Mouse (Mus musculus) hindbrain, embryonic 14.5 days (tissue): Measurements from ENCODE around the gene Tmem256. TPM values are rescaled to one million over a fixed set of nuclear protein-coding genes. Genes with fewer than 3 reads are reported as not detected.

Source experiments
- ATAC-seq: fragments of 200-750 bp; cut with Nextera tagmentation; 2 replicates; pipeline ENCODE4 v1.8.0; 2017; ENCODE audit warnings: moderate number of reproducible peaks, mild to moderate bottlenecking, moderate TSS enrichment, moderate library complexity; ENCODE audit not compliant: low FRiP score
- DNase-seq: peaks from one replicate; pipeline ENCODE4 v3.0.0-alpha.2; 2015; ENCODE audit warnings: low spot score
- H3K27ac ChIP-seq: fragments of 300-500 bp; sonication (generic); 2 replicates; pipeline ENCODE4 v1.5.1; 2014; ENCODE audit warnings: mild to moderate bottlenecking, moderate library complexity
- H3K27me3 ChIP-seq: fragments of 300-500 bp; sonication (generic); 2 replicates; pipeline ENCODE4 v1.6.1; 2014; ENCODE audit warnings: mild to moderate bottlenecking, low read length, mixed read lengths; ENCODE audit not compliant: control insufficient read depth, insufficient read depth
- H3K36me3 ChIP-seq: fragments of 300-500 bp; sonication (generic); replicated peaks from 2 replicates; pipeline ENCODE4 v1.6.1; 2014; ENCODE audit not compliant: control insufficient read depth, insufficient read depth
- H3K4me1 ChIP-seq: fragments of 300-500 bp; sonication (generic); replicated peaks from 2 replicates; pipeline ENCODE4 v1.6.1; 2014; ENCODE audit warnings: antibody characterized with exemption, low read length, mixed read lengths; ENCODE audit not compliant: control insufficient read depth, insufficient read depth
- H3K4me2 ChIP-seq: fragments of 300-500 bp; sonication (generic); replicated peaks from 2 replicates; pipeline ENCODE4 v1.6.1; 2014; ENCODE audit warnings: mild to moderate bottlenecking, moderate library complexity
- H3K4me3 ChIP-seq: fragments of 300-500 bp; sonication (generic); replicated peaks from 2 replicates; pipeline ENCODE4 v1.5.1; 2014; ENCODE audit warnings: mild to moderate bottlenecking, low read length
- H3K9ac ChIP-seq: fragments of 300-500 bp; sonication (generic); 2 replicates; pipeline ENCODE4 v1.6.1; 2014
- H3K9me3 ChIP-seq: fragments of 300-500 bp; sonication (generic); 2 replicates; pipeline ENCODE4 v1.6.1; 2016; ENCODE audit warnings: low read length; ENCODE audit not compliant: control insufficient read depth
- WGBS: fragments of 180-500 bp; shearing (Covaris S2); extraction: QIAGEN DNeasy Blood & Tissue Kit; methylation state at CpG from one replicate; pipeline ENCODE4 v1.1.7; 2014; 5-methylcytosine and 5-hydroxymethylcytosine counted together
- microRNA-seq: library from miRNA; unstranded; fragments of <30 nt; microRNA quantifications from one replicate; pipeline ENCODE4, GENCODE M21; 2016
- polyA plus RNA-seq: library from polyadenylated mRNA; unstranded; fragments of >200 nt; fragmentation: Nextera tagmentation; extraction: Ambion mirVana; gene quantifications from 2 replicates; pipeline ENCODE4 v1.2.1, GENCODE M21; 2014

Tmem256 gene
- polyA plus RNA-seq, 1 experiment from 2014 or later, result 409 TPM

DNA sequence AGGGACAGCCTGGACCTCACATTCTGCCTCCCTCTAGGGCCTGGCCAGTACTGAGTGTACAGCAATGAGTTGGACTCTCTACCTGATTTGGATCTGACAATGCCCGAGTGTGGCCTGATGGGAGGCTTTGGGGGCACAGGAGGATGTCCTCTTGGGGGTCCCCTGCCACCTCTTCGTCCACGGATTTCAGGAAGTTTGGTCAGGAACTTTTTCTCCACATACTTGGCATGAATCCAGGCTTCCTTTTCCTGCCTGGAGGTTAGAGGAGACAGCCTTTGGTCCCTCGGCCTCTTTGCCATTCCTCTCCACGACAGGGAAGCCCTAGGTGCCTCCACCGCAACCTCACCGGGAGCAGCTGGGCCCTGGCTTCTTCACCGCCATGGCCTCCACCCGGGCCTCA is 45.9 kb downstream of the Tmem256 start:
- Histone ChIP-seq H3K9ac (no peak overlapping the region), H3K4me1 (peaks cover 16% of the 10 kb centered on the region; the same call in 1 of the 2 replicates), H3K36me3 (no peaks in the 10 kb centered on the region), H3K4me3 (no peak overlapping the region), H3K27ac (no peak overlapping the region), H3K4me2 (no peak overlapping the region), H3K9me3 (no peaks in the 10 kb centered on the region), H3K27me3 (peaks cover 15% of the 10 kb centered on the region)
- 83% methylated on average over 9 of the region's 9 CpGs for WGBS
- DNase-seq (no peak), ATAC-seq (no peak)

GRCm38 (mm10) chr11:69884663-69885062 is 46.3 kb downstream of the Tmem256 start:
- H3K36me3 ChIP-seq, result no peaks in the 10 kb centered on the region
- H3K9ac ChIP-seq, result no peak overlapping the region
- H3K4me1 ChIP-seq, result peaks cover 16% of the 10 kb centered on the region; the same call in 1 of the 2 replicates
- WGBS, result 79% methylated on average over 8 of the region's 8 CpGs
- peaks cover 15% of the 10 kb centered on the region for H3K27me3 ChIP-seq
- ATAC-seq, result no peak
- no peak overlapping the region for H3K4me2 ChIP-seq
- no peak overlapping the region for H3K27ac ChIP-seq
- H3K4me3 ChIP-seq, result no peak overlapping the region
- no peak for DNase-seq
- H3K9me3 ChIP-seq, result no peaks in the 10 kb centered on the region

GRCm38 (mm10) chr11:69886907-69887635 is 48.8 kb downstream of the Tmem256 start:
- no peak for ATAC-seq
- Histone ChIP-seq H3K4me1 (no peaks in the 10 kb centered on the region), H3K27ac (no peak overlapping the region), H3K9me3 (no peaks in the 10 kb centered on the region), H3K4me2 (no peak overlapping the region), H3K9ac (no peak overlapping the region), H3K36me3 (no peaks in the 10 kb centered on the region), H3K27me3 (peaks cover 4% of the 10 kb centered on the region; the same call in 1 of the 2 replicates), H3K4me3 (no peak overlapping the region)
- WGBS, result 75% methylated on average over 8 of the region's 8 CpGs
- no peak for DNase-seq

Small RNA genes lying within 50 kb of the gene (microRNA-seq; reads per million reads assigned to microRNA genes)
- not detected for gene Mir6924

Other genes with a start within 250 kb of the Tmem256 start
- 72.1 and 94.2 TPM in 2 replicates for gene Atp1b2, start 232.6 kb upstream of the Tmem256 start, polyA plus RNA-seq
- gene Shbg, start 220.6 kb upstream of the Tmem256 start, polyA plus RNA-seq, result not detected in 2 replicates
- 16.9 and 24.5 TPM in 2 replicates for gene Sat2, start 216.5 kb upstream of the Tmem256 start, polyA plus RNA-seq
- 27.9 and 35.1 TPM in 2 replicates for gene Fxr2, start 205.5 kb upstream of the Tmem256 start, polyA plus RNA-seq
- gene Sox15, start 183.2 kb upstream of the Tmem256 start, polyA plus RNA-seq, result not detected in 2 replicates
- gene Mpdu1, start 175.9 kb upstream of the Tmem256 start, polyA plus RNA-seq, result 47.4 and 63.7 TPM in 2 replicates
- gene Cd68, start 172.4 kb upstream of the Tmem256 start, polyA plus RNA-seq, result 8.0 and 10.3 TPM in 2 replicates
- gene Eif4a1, start 166.1 kb upstream of the Tmem256 start, polyA plus RNA-seq, result 559 and 579 TPM in 2 replicates
- gene Senp3, start 156.4 kb upstream of the Tmem256 start, polyA plus RNA-seq, result 96.2 and 99.2 TPM in 2 replicates
- gene Tnfsf13, start 152.7 kb upstream of the Tmem256 start, polyA plus RNA-seq, result 0.20 and 0.55 TPM in 2 replicates
- gene Tnfsf12, start 142.7 kb upstream of the Tmem256 start, polyA plus RNA-seq, result 4.2 and 5.0 TPM in 2 replicates
- 1.1 and 2.6 TPM in 2 replicates for gene Tnfsfm13, start 142.4 kb upstream of the Tmem256 start, polyA plus RNA-seq
- 24.3 and 26.9 TPM in 2 replicates for gene Polr2a, start 79.9 kb upstream of the Tmem256 start, polyA plus RNA-seq
- gene Slc35g3, start 76.5 kb upstream of the Tmem256 start, polyA plus RNA-seq, result 0.27 and 0.39 TPM in 2 replicates
- 4.6 TPM in 2 replicates for gene Zbtb4, start 72.6 kb upstream of the Tmem256 start, polyA plus RNA-seq
- gene Chrnb1, start 42.6 kb upstream of the Tmem256 start, polyA plus RNA-seq, result 1.4 and 1.6 TPM in 2 replicates
- gene Fgf11, start 36.7 kb upstream of the Tmem256 start, polyA plus RNA-seq, result 4.3 TPM in 2 replicates
- gene Tmem102, start 32.9 kb upstream of the Tmem256 start, polyA plus RNA-seq, result 0.90 and 1.9 TPM in 2 replicates
- gene Gm39566, start 23.2 kb upstream of the Tmem256 start, polyA plus RNA-seq, result not detected in 2 replicates
- not detected in 2 replicates for gene Spem2, start 20.0 kb upstream of the Tmem256 start, polyA plus RNA-seq
- 0.40 and 0.44 TPM in 2 replicates for gene Spem1, start 16.3 kb upstream of the Tmem256 start, polyA plus RNA-seq
- 22.3 and 24.7 TPM in 2 replicates for gene Nlgn2, start 730 bp upstream of the Tmem256 start, polyA plus RNA-seq
- gene Plscr3, start 7.9 kb downstream of the Tmem256 start, polyA plus RNA-seq, result 39.3 and 39.8 TPM in 2 replicates
- gene Tnk1, start 20.2 kb downstream of the Tmem256 start, polyA plus RNA-seq, result not detected in 2 replicates
- gene Tmem95, start 39.5 kb downstream of the Tmem256 start, polyA plus RNA-seq, result not detected in 2 replicates
- gene Kctd11, start 42.9 kb downstream of the Tmem256 start, polyA plus RNA-seq, result 2.2 and 2.3 TPM in 2 replicates
- gene Acap1, start 57.0 kb downstream of the Tmem256 start, polyA plus RNA-seq, result 0.20 and 0.33 TPM in 2 replicates
- gene 2810408A11Rik, start 62.5 kb downstream of the Tmem256 start, polyA plus RNA-seq, result 5.4 and 7.6 TPM in 2 replicates
- 25.6 and 28.1 TPM in 2 replicates for gene Neurl4, start 62.6 kb downstream of the Tmem256 start, polyA plus RNA-seq
- gene Gps2, start 75.4 kb downstream of the Tmem256 start, polyA plus RNA-seq, result 50.4 and 56.5 TPM in 2 replicates
- gene Eif5a, start 83.4 kb downstream of the Tmem256 start, polyA plus RNA-seq, result 1,061 and 1,077 TPM in 2 replicates
- gene Ybx2, start 97.3 kb downstream of the Tmem256 start, polyA plus RNA-seq, result 7.1 and 7.3 TPM in 2 replicates
- gene Slc2a4, start 109.7 kb downstream of the Tmem256 start, polyA plus RNA-seq, result 2.2 and 2.3 TPM in 2 replicates
- 0.32 and 0.47 TPM in 2 replicates for gene Cldn7, start 126.3 kb downstream of the Tmem256 start, polyA plus RNA-seq
- gene Ctdnep1, start 142.6 kb downstream of the Tmem256 start, polyA plus RNA-seq, result 25.5 and 29.4 TPM in 2 replicates
- gene Elp5, start 144.0 kb downstream of the Tmem256 start, polyA plus RNA-seq, result 168 and 169 TPM in 2 replicates
- 624 and 628 TPM in 2 replicates for gene Gabarap, start 152.6 kb downstream of the Tmem256 start, polyA plus RNA-seq
- 38.0 and 38.4 TPM in 2 replicates for gene Phf23, start 157.3 kb downstream of the Tmem256 start, polyA plus RNA-seq
- 17.9 and 20.9 TPM in 2 replicates for gene Dvl2, start 162.1 kb downstream of the Tmem256 start, polyA plus RNA-seq
- gene Acadvl, start 176.9 kb downstream of the Tmem256 start, polyA plus RNA-seq, result 49.9 and 56.1 TPM in 2 replicates
- gene Dlg4, start 178.4 kb downstream of the Tmem256 start, polyA plus RNA-seq, result 25.6 and 26.6 TPM in 2 replicates
- gene Asgr1, start 215.6 kb downstream of the Tmem256 start, polyA plus RNA-seq, result 2.4 and 4.1 TPM in 2 replicates